Mouse (Mus musculus): ENCODE data around the gene Cd47. TPM values are rescaled to one million over a fixed set of nuclear protein-coding genes. Genes with fewer than 3 reads are reported as not detected.

Cd47 gene
- total RNA-seq (2021), result 10 to 100 TPM; 41.9 to 49.2 TPM
- long read RNA-seq, experiment 1, full-length matches to known transcripts, result 20 of 78 reads
- long read RNA-seq, experiment 1, partial matches to known transcripts, result 0 of 78 reads
- long read RNA-seq, experiment 1, other reads (novel, unspliced or antisense), result 58 of 78 reads
- long read RNA-seq, experiment 2, full-length matches to known transcripts, result 16 of 61 reads
- long read RNA-seq, experiment 2, partial matches to known transcripts, result 1 of 61 reads
- long read RNA-seq, experiment 2, other reads (novel, unspliced or antisense), result 44 of 61 reads

DNA sequence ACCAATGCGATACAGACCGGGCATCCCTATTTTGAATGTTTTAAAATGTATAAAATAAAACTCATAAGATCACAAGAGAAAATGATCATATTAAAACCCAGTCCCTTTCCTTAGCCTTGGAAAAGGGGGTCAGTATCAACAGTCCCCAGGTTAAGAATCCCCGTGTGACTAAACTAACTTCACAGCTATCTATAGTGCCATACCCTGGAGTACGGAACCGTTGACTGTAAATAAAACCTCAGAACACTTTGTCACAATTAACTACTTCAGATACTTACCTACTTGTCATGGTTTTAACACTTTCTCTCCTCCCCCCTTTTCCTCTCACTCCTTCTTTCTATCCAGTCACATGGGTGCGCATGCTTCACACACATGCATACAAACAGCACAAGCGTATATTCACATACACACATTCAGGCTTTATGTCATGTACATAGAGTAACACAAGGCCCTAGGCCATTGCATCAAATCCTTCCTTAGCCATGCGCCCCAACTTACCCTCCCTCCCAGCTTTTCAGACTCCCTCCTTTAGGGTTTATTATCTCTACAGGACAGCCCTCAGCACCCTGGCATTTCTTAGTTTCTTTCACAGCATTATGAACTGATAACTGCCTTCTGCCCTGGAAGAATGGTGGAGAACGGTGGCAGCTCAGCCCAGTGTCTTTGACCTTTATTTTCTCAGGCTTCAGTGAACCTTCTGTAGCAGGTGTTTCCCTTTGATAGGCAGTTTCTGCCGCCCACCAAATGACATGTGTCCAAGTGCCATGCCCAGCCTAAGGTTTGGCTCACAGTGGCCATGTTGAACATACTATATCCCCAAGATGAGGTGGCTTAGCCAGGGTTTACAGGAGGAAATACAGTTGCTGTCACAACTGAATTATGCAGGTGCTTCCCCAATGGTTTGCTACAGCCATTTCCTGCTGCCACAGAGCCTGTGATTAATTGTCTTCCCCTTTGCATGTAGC, at the start of gene Cd47:
TSS of gene Cd47 (plus strand) at position 937 of the 965 bp plus-strand sequence.
- DNase-seq, result no peak

DNA sequence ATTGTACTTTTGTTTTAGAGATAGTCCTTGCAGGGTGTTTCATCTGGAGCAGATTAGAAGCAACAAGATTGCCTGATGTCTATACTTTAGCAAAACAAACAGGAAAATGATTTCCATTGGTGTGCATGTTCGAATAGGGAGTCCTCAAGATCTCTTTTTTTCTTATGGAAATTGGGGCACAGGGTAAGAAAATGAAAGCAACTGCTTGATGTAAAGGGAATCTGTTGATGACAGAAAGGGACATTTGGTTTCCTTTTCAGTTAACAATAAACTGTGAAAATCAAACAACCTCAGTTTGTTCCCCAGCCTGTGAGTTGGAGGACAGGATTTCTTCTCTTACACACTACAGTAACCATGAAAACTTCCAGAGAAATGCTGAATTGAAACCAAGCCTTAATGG, 47.4 kb upstream of the Cd47 start:
- DNase-seq, result no peak

DNA sequence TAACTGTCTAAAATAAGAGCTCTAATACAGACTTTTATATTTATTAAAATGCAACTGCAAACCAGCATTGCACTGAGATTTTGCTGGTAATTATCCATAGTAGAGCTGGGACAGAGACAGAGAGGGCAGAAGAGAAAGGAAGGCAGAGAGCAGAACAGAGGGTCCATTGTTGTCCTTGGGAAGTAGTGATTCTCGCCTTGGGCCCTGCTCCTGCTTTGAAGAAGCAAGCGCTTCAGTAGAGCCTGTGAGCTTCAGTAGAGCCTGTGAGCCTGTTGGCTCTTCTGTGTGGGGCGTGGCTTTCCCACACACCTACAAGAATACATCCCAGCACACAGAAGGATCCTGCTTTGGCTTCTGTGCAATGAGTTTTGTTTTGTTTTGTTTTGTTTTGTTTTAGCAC, 47.0 kb upstream of the Cd47 start:
- no peak for DNase-seq

DNA sequence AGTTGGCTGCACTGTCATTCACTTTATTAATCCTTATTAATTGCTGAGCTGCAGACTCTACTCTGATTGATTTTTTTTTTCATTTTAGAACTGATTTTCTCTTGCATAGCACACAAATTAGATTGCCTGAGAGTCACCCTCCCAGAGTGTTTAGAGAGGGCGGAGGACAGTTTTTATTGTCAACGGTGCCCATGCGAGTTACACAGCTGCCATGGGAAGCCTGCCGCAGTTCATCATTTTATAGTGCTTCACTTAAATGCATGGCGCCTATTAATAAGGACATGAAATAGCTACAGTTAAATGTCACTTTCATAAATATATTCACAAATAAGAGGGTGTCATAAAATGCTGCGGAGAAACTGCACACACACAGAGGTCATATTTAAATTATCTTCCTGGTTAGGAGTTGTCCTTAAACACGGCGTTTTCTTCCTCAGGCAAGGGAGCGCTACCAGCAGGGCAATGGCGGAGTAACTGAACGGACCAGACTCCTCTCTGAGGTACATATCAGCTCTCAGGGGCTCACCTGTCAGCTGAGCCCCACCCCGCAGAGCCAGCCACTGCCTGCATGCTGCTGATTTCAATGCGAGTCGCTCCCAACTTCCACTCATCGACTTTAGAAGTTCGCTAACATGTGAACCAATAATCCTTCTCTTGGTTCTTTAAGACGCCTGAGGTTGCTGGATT, 39.7 kb upstream of the Cd47 start:
- no peak for DNase-seq

DNA sequence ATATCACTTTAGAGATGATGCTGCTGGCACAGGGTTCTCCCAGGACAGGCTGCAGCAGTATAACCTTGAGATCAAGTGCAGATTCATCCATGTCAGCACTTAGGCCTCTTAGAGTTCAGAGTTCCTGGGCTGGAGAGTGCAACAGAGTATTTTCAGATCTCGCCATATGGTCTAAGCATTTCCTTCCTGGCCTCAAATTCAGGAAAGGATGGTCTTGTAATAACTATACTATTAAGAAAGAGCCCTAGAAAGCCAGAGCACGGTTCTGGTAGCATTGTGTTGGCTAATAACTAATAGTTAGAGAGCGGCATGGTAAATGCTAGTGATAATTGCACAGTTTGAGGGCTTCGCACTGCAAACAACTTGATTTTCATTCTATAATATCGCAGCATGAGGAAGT, 38.4 kb upstream of the Cd47 start:
- no peak for DNase-seq

DNA sequence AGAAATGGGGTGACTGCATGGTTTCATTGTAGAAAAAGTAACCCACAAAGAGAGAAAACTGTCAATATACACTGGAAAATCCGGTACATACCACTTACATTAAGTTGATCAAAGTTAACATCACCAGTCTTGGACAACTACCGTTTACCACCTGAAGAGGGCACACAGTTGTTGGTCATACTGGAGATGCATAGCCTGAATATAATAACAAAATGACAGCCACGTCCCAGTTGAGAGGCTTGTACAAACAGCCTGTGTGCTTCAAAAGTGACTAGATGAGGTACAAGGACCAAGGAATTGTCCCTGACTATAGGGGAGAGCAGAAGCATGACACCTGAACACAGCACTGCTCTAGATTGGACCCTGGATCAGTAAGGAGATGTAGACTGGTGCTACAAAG, 34.0 kb upstream of the Cd47 start:
- DNase-seq, result no peak

DNA sequence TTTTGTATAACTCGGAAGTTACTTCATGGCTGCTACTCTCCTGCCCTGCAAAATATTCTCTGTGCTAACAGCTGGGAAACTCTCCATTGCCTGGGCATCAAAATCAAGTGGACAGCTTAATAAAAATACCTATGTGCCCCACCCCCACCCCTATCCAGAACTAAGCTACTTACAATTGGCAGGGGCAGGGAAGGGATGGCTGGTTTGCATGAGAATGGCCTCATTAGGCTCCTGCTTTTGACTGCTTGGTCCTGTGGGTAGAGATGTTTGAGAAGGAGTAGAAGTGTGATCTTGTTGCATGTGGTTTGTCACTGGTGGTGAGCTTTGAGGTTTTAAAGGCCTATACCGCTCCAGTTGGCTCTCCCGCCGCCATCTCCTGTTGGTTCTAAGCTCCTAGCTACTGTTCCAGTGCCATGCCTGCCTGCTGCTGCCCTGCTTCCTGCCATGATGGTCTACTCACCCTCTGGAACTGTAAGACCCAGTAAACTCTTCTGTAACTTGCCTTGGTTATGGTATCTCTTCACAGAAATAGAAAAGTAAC, 31.8 kb upstream of the Cd47 start:
- DNase-seq, result no peak

DNA sequence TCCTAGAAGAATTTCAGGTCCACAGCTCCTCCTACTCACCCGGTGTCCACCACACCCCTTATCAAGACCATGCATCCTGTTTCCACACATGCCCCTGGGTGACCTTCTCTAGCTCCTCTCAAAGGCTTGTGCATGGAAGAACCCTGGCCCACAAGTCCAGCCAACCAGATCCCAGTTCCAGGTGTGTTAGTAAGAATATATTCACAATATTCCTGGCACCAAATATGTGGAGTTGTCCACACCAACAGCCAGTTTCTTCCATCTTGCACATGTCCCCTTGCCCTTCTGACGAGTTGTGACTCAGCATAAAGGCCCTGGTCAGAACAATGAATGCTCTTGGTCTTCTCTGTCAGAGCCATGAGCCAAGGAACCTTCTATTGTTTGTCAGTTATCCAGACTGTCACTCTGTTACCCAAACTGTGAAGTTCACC, 30.5 kb upstream of the Cd47 start:
- no peak for DNase-seq

DNA sequence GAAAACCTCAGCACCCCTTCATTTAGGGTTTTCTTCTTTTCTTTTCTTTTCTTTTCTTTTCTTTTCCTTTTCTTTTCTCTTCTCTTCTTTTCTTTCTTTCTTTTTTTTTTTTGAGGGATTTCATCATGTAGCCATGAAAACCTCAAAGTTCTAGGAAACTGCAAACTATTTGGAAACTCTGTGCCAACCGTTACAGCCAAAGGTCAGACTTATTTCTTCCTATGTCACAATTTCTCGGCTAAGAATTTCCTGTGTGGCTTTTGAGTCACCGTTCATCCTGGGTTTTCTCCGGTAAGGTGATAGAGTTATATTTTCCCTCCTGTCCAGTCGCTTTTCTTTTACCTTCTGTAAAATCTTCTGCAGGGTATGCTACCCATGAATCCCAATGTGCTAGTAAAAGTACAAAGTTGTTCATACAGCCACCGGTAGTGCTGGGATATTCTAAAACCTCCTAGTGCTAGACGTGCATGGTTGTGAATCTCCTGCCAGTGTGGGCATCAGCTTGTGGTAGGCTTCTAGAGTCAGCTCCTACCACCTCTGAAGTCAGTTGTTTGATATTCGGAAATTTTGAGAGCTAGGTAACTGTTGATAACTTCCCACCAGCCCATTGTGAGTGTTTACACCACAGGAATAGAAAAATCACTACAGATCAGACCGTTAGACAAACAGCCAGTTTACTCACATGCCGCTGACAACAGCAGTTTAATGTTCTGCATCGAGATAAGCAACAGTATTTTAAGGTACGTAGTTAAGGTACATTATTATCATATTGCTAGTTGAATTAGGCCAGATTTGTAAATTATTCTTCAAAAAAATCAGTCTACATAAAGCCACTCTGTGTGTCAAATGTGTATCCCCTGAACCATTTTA, 29.8 kb upstream of the Cd47 start:
- DNase-seq, result no peak

DNA sequence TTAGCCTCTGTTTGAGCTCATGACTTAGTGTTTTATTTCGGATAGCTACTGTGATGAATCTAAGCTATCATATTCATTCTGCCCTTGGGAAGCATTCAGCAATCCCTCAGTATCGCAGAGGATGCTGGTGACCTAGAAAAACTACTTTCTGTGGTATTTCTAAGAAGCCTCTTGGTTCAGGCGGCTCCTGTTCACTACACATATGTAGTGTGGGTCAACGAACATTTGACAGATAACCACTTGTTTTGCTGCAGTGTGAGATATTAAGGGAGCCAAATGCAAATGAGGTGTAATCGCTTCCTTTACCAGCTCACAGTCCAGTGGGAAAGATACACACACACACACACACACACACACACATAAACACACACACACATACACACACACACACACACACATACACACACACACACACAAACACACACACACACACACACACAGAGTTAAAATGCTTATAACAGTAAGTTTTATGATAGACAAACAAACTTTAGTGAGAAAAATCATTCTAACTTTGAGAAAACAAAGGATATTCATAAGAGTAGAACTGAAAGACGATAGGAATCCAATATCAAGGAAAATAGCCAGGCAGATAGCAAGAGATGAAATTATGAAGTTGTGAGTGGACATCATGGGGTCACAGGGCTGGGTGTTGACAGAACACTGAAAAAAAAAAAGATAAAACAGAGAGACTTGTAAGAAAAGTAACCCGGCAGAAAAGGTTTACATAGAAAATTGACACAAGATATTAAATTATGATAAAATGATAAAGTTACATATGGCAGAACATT, 28.5 kb upstream of the Cd47 start:
- DNase-seq, result no peak

DNA sequence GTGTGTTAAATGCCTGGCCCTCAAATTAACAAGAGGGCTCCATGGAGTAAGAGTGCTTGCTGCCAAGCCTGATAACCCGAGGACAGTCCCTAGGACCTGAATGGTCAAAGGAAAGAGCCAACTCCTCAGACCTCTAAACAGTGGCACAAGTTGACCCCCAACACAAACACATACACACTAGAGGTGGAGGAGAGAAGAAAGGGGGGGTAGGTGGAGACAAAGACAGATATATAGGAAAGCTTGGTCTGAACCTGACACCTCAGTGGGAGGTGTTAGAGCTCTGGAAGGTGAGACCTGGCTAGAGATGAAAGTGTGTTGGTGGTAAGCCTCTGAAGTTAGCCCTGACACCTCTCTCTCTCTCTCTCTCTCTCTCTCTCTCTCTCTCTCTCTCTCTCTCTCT, 27.8 kb upstream of the Cd47 start:
- no peak for DNase-seq

DNA sequence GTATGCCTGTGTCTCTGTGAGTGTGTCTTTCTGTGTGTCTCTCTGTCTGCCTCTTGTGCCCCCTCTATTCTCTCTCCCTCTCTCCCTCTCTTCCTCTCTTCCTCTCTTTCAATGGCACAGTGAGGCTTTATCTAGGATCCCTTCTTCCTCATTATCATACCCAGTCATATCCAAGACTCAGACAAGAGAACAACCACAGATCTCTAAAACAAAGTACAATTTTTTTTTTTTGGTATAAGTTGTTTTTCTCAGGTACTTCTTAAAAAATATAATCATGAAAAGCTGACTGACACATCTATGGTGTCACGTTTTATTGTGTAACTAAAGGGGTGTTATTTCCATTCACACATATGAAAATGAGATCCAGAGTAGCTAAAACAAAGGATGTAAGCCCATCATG, 27.3 kb upstream of the Cd47 start:
- no peak for DNase-seq

DNA sequence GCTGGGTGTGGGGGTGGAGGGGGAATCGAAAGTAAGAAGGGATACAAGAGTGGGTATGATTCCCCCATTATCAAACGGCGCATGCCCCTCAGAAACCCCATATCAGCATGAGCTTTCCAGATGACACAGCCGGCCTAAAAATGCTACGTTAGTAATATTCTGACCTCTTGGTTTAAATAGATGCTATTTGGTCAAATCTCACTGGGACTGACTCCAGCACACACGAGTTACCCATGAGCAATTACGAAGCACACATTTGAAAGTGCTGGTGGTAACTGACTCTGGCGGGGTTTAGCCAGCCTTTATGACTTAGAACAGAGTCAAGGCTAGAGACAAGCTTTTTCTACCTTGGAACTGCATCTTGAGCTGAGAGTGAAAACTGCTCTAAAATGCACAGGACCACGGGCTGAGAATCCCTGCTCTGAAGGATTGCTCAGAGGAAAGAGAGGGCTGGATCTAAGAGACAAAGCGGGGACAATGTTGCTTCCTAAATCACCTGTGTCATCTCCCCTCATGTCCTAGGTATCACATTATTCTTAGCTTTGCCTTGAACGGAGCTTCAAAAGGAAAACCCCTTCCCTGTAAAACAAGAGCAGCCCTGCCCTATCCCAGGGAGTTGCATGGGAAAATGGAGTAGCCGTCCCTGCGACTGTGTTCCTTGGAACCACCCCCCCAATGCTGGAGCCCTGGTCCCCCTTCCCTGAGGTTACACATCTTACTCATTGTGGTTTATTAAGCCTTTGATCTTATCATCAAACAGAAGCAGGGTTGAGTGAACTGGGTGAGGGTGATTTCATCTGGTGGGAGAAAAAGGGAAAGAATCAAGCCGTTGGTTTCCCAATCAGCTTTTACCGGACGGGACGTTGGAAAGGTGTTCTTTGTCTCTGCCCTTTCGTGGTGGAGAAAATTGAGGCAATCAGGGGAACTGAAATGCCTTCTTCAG, 26.0 kb upstream of the Cd47 start:
- DNase-seq, result no peak

DNA sequence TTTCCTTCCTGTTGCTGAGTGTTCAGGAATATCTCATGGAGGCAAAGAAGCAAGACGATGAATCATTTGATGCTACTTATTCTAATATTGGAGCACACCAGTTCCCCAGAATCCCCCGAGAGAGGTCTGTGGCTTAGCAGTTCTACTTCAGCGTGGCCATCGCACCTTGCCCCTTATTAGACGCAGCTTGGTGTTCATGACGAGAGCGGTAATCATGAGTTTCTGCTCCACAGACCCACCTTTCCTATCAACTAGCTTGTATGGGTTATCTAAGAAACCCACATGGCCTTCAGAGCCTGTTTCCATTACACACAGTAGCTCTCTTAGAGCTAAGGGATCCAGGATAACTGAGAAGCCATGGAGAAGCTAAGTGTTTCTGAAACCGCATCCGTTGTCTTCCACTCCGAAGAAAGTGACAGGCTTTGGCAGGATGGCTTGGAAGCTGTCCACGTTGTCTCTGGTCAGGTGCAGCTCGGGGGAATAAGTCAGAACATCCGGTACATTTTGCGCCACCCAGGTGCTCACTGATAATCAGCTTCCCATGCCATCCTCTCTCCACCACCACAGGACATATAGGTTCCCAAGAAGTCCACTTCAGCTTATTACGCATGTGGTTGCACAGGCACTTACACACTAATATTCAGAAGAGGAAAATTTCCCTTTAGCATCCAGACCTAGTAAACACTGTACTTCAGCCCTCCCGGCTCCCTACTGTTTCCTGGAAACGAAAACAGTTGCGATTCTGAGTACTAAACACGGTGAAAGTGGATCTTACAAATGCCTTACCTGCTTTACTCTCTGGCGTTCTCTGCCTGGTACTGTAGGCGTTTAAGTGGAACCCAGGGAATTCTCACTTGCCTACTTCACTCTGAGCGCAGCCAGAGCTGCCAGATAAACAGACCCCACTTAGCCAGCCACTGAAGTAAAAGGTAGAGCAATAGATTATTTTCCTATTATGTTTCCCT, 25.0 kb upstream of the Cd47 start:
- no peak for DNase-seq

DNA sequence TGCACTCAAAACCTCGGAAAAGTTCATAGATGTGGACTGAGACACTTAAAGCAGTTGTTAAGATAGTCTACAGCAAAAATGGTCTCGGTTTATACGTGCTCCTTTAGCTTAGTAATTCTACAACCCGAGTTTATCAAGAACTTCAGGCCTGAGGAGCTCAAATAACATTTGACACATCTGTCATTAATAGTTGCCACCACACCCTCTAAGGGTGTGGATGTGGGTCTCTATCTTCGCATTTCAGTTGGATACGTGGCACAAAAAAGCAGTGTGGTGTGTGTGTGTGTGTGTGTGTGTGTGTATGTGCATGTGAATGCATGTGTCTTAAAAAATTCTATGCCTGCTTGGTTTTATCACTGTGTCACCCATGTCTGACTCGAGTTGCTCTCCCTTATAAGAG, 23.4 kb upstream of the Cd47 start:
- DNase-seq, result no peak

DNA sequence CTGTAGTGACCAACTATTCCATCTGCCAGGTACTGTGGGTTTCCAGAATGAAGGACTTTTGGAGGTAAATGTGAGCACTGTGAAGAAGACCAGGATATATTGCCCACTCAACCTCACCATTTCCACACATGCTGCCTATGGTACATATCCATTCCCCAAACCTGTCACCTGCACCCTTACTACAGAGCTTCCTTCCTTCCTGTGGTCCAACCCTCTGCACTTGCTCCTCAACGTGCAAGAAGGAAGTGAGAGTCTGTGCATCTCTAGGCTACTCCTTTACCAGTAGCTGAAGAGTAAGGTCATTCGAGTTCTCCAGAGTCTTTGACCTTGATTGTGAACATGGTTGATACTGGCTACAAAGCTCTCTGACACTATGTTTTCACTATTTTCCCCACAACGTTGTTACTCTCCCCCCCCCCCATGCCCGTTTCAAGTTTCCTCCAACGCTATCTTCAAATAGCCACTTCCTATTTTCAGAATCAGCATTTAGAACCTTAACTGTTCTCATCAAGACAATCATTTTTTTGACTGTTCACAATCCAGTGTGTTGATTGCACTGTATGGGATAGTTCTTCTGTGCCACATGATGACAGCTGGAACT, 18.7 kb upstream of the Cd47 start:
- no peak for DNase-seq

DNA sequence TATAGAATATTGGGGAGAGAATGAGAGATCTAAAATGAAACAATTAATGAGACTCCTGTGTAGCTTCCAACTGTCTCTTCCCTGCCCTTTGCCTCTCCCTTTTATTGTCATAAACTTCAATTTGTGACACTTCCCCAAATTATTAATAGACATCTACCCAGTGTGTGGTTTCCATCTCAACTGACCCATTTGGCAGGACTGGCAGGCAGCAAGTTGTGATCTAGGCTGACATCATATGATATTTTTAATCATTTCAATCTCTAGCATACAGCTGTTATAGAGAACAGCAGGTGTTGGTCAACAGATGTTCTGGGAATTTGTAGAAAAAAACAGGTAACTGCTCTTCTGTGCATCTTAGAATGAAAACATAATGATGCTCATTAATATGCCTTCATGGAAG, 17.0 kb upstream of the Cd47 start:
- DNase-seq, result no peak

DNA sequence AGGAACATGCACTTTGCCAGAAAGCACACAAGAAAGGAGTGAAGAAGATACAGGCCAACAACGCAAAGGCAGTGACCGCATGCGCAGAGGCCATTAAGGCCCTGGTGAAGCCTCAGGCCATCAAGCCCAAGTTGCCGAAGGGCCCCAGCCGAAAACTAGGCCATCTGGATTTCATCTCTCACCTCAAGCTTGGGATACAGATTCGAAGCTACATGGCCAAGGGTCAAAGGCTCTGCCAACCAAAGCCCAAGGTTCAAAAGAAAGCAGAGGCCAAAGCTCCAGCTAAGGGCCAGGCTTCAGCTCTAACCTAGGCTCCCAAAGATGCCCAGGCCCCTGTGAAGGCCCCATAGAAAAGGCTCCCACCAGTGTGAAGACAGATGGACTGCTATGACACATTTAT, 14.2 kb upstream of the Cd47 start:
- no peak for DNase-seq

Data from gastrocnemius, postnatal 10 days (tissue).